Mouse (Mus musculus): ENCODE results near the gene Ist1.

GRCm38 (mm10) chr8:109705320-109706075, 12.4 kb upstream of the Ist1 start, which contains the start of gene Zfp821:
- TF ChIP-seq MYOD1 (IDR thresholded peaks at IDR 0.05; ENCODE audit: control insufficient read depth in 1 of 3, insufficient read length in 2 of 3, low read depth in 2 of 3): no peak
- no peak for TF ChIP-seq USF1 (IDR thresholded peaks at IDR 0.05; ENCODE audit: low read depth)
- peak; percentile 79 for TF ChIP-seq POLR2A (IDR thresholded peaks at IDR 0.05; ENCODE audit: insufficient read length, low read depth)
- TF ChIP-seq MYOG (IDR thresholded peaks at IDR 0.05; ENCODE audit: control insufficient read depth in 1 of 3, insufficient read depth in 1 of 3, insufficient read length in 2 of 3, low read depth in 2 of 3): no peak
- no peak for TF ChIP-seq MAX (IDR thresholded peaks at IDR 0.05; ENCODE audit: low read depth)
- TF ChIP-seq POLR2AphosphoS2 (IDR thresholded peaks at IDR 0.05; ENCODE audit: insufficient read length, low read depth): peak; percentile 59
- TF ChIP-seq E2F4 (IDR thresholded peaks at IDR 0.05; ENCODE audit: insufficient read depth): no peak
- no peak for TF ChIP-seq REST (IDR thresholded peaks at IDR 0.05; ENCODE audit: insufficient read depth, insufficient read length)
- TF ChIP-seq CEBPB (IDR thresholded peaks at IDR 0.05; ENCODE audit: insufficient read depth, poor library complexity, severe bottlenecking): no peak

All from myocyte (in vitro differentiated cells).